Mouse (Mus musculus) spleen, adult 2 months (tissue): Measurements from ENCODE around the gene Fgfr2.

Experiments used
- CTCF ChIP-seq: fragments of 200-500 bp; IDR thresholded peaks from 2 replicates; pipeline ENCODE4 v1.5.1; 2011; ENCODE audit warnings: mild to moderate bottlenecking, inconsistent platforms; ENCODE audit not compliant: insufficient read depth, insufficient read length, insufficient replicate concordance; ENCODE audit errors: extremely low read depth
- POLR2A ChIP-seq: fragments of 200-500 bp; IDR thresholded peaks from 2 replicates; pipeline ENCODE4 v1.6.1; 2011; ENCODE audit warnings: low read depth, low read length, inconsistent platforms

DNA sequence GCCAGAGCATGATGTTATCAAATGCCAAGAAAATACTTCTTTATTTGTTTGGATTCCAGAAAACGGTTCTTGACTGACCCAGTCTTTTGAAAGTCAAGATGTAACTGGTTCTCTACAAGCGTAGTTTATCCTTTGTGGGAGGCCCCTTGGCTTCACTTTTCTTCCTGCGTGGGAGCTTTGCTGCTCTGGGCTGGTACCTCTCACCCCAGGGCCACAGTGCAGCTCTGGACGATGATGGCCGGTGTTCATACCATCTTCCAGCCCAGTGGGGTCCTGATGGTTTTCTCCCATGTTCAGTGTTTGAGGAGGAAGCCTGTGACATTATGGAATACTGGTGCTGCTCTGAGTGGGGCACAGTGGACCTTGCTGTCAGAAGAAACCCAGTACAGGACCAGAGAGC is 1575.7 kb downstream of the Fgfr2 start:
- TF ChIP-seq CTCF (no peak), POLR2A (no peak)
